Mouse (Mus musculus) ovary, adult 10 weeks (tissue): ENCODE measurements around the gene Kctd8. TPM values are rescaled to one million over a fixed set of nuclear protein-coding genes. Genes with fewer than 3 reads are reported as not detected.

Experiments
- polyA plus RNA-seq: library from polyadenylated mRNA; stranded (reverse); fragments of 350-450 nt; fragmentation: Illumina TruSeq; extraction: RNeasy Lipid Tissue Mini Kit (QIAGEN cat#74804); gene quantifications from one replicate; pipeline ENCODE4 v1.2.3, GENCODE M21; 2014

Kctd8 gene
- 0.23 TPM for polyA plus RNA-seq

GRCm38 (mm10) chr5:69340919-69341801 is at the start of gene Kctd8:
TSS of gene Kctd8 (minus strand) at chr5:69341679.

Other genes with a start within 250 kb of the Kctd8 start
- gene Yipf7, start 201.0 kb upstream of the Kctd8 start, polyA plus RNA-seq: not detected
- gene Guf1, start 215.2 kb upstream of the Kctd8 start, polyA plus RNA-seq: 59.0 TPM